Mouse (Mus musculus) forebrain, postnatal 0 days (tissue): ENCODE measurements around the gene Med13. TPM values are rescaled to one million over a fixed set of nuclear protein-coding genes. Genes with fewer than 3 reads are reported as not detected.

Source experiments
- ATAC-seq: fragments of 200-750 bp; cut with Nextera tagmentation; 2 replicates; pipeline ENCODE4 v1.8.0; 2017; ENCODE audit warnings: mild to moderate bottlenecking, moderate library complexity
- DNase-seq: peaks from one replicate; pipeline ENCODE4 v3.0.0-alpha.2; 2015
- H3K27ac ChIP-seq: fragments of 300-500 bp; sonication (generic); 2 replicates; pipeline ENCODE4 v1.5.1; 2014; ENCODE audit warnings: low read depth, mild to moderate bottlenecking, antibody characterized with exemption, low read length, moderate library complexity, mixed read lengths
- H3K27me3 ChIP-seq: fragments of 300-500 bp; sonication (generic); 2 replicates; pipeline ENCODE4 v1.6.1; 2014; ENCODE audit warnings: mild to moderate bottlenecking, low read length, mixed read lengths; ENCODE audit not compliant: insufficient read depth
- H3K36me3 ChIP-seq: fragments of 300-500 bp; sonication (generic); 2 replicates; pipeline ENCODE4 v1.6.1; 2014; ENCODE audit warnings: mild to moderate bottlenecking, moderate library complexity; ENCODE audit not compliant: insufficient read depth
- H3K4me1 ChIP-seq: fragments of 300-500 bp; sonication (generic); 2 replicates; pipeline ENCODE4 v1.6.1; 2014; ENCODE audit warnings: antibody characterized with exemption; ENCODE audit not compliant: insufficient read depth
- H3K4me2 ChIP-seq: fragments of 300-500 bp; sonication (generic); 2 replicates; pipeline ENCODE4 v1.6.1; 2014; ENCODE audit warnings: low read depth, mild to moderate bottlenecking, moderate library complexity
- H3K4me3 ChIP-seq: fragments of 300-500 bp; sonication (generic); 2 replicates; pipeline ENCODE4 v1.5.1; 2014; ENCODE audit warnings: low read depth, low read length, mixed read lengths
- H3K9ac ChIP-seq: fragments of 300-500 bp; sonication (generic); 2 replicates; pipeline ENCODE4 v1.6.1; 2014; ENCODE audit warnings: mild to moderate bottlenecking
- H3K9me3 ChIP-seq: fragments of 300-500 bp; sonication (generic); 2 replicates; pipeline ENCODE4 v1.6.1; 2016; ENCODE audit warnings: low read length
- CTCF ChIP-seq: sonication (generic); IDR thresholded peaks from 2 replicates; pipeline ENCODE4 v1.5.1; 2016; ENCODE audit warnings: antibody characterized with exemption, control low read depth, low read depth
- WGBS: fragments of 180-500 bp; shearing (Covaris S2); extraction: QIAGEN DNeasy Blood & Tissue Kit; methylation state at CpG from one replicate; pipeline ENCODE4 v1.1.7; 2014; 5-methylcytosine and 5-hydroxymethylcytosine counted together
- polyA plus RNA-seq: library from polyadenylated mRNA; unstranded; fragments of >200 nt; fragmentation: Nextera tagmentation; extraction: Ambion mirVana; gene quantifications from 2 replicates; pipeline ENCODE4 v1.2.1, GENCODE M21; 2015
- total RNA-seq: library from RNA; depleted of rRNA; stranded (reverse); fragments of >200 nt; gene quantifications from 2 replicates; pipeline ENCODE4 v1.2.3, GENCODE M21; 2014; rRNA removed

Gene Med13
- total RNA-seq (54.0 and 57.0 TPM in 2 replicates), polyA plus RNA-seq (3.8 and 5.5 TPM in 2 replicates)

DNA sequence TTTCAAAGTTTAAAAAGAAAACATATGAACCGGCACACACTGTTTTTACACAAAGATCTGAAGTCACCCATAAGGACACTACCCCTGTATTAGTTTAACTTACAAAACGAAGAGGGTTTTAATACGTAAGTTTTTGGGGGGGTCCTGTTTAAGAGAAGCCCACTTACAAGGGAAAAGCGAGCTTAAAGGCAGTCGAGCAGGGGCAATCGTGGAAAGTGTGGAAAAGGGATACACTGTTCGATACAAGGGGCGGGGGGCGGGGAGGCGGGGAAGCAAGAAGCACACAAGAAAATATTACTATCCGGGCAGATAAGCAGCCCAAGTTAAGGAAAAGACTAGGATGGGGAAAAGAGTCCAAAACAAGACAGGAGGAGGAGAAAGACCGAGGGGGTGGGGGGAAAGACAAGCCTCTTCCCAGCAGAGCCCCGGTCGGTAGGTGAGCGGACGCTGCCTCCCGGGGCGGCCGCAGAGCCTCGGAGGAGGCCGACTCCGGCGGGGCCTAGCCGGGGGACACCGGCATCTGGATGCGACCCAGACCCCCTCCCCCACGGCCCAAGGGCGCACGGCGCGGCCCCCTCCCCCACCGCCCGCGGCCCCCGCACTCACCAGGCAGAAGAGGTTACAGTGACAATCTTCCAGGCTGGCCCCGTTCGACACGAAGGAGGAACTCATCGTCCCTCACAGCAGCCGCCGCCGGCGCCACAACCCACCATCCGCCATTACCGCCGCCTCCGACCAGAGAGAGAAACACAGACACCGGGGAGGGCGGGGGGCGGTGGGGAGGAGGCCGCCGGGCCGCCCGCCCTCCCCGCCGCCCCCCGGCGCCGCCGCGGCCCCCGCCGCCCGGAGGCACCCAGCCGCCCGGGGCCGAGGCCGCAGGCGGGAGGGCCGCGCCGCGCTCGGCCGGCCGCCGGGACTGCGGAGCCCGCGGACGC is at the start of gene Med13:
TSS of gene Med13 (minus strand) at position 749 of the 935 bp plus-strand sequence.
- Histone ChIP-seq H3K9me3 (no peaks in the 10 kb centered on the region), H3K4me2 (peak within 1 kb of the TSS; percentile 59), H3K27me3 (no peaks in the 10 kb centered on the region), H3K27ac (peak within 1 kb of the TSS; percentile 95), H3K4me3 (peak within 1 kb of the TSS; percentile 98), H3K9ac (peak within 1 kb of the TSS; percentile 99), H3K4me1 (peaks cover 16% of the 10 kb centered on the region; the same call in 1 of the 2 replicates), H3K36me3 (no peaks in the 10 kb centered on the region)
- WGBS = 2% methylated on average over 70 of the region's 81 CpGs
- 0 out of 2 replicates have a peak, but pooled peaks have one; percentile 17 for TF ChIP-seq CTCF
- DNase-seq (peak; percentile 47), ATAC-seq (peak; percentile 36)

DNA sequence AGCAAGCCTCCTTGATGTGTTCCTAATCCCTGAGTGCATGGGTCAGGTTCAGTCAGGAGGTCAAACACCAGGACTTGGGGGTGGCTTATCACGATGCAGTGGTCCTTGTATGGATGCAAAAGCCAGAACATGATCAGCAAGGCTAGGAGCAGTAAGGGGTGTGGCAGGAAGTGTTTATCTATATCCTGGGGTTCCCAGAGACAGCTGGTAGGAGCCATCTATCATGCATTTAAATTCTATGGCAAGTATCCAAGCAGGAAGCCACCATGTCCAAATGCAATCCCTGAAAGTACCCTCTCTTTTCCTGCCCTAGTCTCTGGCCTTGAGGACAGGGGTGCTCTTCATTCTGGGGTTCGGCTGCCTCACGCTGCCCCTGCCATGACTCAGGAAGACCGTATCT is 47.2 kb upstream of the Med13 start:
- 92% methylated on average over 4 of the region's 4 CpGs for WGBS
- Histone ChIP-seq H3K27me3 (no peaks in the 10 kb centered on the region), H3K36me3 (no peaks in the 10 kb centered on the region), H3K4me2 (no peak overlapping the region), H3K4me1 (no peaks in the 10 kb centered on the region), H3K4me3 (no peak overlapping the region), H3K9ac (no peak overlapping the region), H3K9me3 (no peaks in the 10 kb centered on the region), H3K27ac (no peak overlapping the region)
- no peak for TF ChIP-seq CTCF
- DNase-seq = no peak
- ATAC-seq = no peak

GRCm38 (mm10) chr11:86403845-86404244 is 46.4 kb upstream of the Med13 start:
- DNase-seq (no peak), ATAC-seq (no peak)
- no peak for TF ChIP-seq CTCF
- Histone ChIP-seq H3K36me3 (no peaks in the 10 kb centered on the region), H3K9ac (no peak overlapping the region), H3K4me2 (no peak overlapping the region), H3K4me1 (no peaks in the 10 kb centered on the region), H3K27me3 (no peaks in the 10 kb centered on the region), H3K9me3 (no peaks in the 10 kb centered on the region), H3K4me3 (no peak overlapping the region), H3K27ac (no peak overlapping the region)
- 73% methylated on average over 2 of the region's 2 CpGs for WGBS

GRCm38 (mm10) chr11:86399241-86400107 is 42.1 kb upstream of the Med13 start:
- no peaks in the 10 kb centered on the region for H3K36me3 ChIP-seq
- H3K4me1 ChIP-seq = no peaks in the 10 kb centered on the region
- no peak overlapping the region for H3K4me2 ChIP-seq
- H3K27ac ChIP-seq = no peak overlapping the region
- ATAC-seq (no peak), DNase-seq (no peak)
- no peak overlapping the region for H3K9ac ChIP-seq
- TF ChIP-seq CTCF = no peak
- H3K4me3 ChIP-seq = no peak overlapping the region
- WGBS = 89% methylated on average over 9 of the region's 9 CpGs
- no peaks in the 10 kb centered on the region for H3K9me3 ChIP-seq
- no peaks in the 10 kb centered on the region for H3K27me3 ChIP-seq

DNA sequence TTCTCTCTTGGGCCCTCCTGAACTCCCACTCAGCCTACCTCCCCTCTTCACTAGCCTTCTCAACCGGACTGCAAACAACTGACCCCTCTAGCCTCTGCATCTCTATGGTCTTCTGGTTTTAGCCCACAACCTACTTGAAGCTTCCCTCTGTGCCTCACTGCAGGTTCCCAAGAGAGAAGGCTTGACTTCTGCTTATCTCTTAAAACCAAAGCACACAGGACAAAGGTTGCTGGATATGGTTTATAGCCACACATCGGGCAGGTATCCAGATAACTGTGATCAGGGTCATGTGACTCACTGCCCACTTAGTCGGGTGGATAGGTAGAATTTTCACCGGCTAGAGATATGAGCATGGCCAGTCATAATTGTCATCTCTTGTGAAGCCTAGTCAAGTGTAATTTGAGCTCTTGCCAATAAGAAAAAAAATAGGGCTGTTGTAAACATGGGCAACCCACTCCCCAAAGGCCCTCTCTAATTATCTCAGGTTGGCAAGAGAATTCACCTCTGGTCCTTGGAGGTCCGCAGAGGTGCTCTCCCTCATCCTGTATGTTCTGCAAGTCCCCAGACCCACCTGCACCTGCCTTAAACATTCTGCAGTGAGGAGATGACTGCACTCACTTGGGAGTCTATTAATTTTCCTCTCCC is 39.7 kb upstream of the Med13 start:
- 88% methylated on average over 5 of the region's 5 CpGs for WGBS
- Histone ChIP-seq H3K36me3 (no peaks in the 10 kb centered on the region), H3K27me3 (no peaks in the 10 kb centered on the region), H3K9ac (no peak overlapping the region), H3K27ac (no peak overlapping the region), H3K4me3 (no peak overlapping the region), H3K4me1 (no peaks in the 10 kb centered on the region), H3K9me3 (no peaks in the 10 kb centered on the region), H3K4me2 (no peak overlapping the region)
- no peak for TF ChIP-seq CTCF
- ATAC-seq = no peak
- DNase-seq = no peak

DNA sequence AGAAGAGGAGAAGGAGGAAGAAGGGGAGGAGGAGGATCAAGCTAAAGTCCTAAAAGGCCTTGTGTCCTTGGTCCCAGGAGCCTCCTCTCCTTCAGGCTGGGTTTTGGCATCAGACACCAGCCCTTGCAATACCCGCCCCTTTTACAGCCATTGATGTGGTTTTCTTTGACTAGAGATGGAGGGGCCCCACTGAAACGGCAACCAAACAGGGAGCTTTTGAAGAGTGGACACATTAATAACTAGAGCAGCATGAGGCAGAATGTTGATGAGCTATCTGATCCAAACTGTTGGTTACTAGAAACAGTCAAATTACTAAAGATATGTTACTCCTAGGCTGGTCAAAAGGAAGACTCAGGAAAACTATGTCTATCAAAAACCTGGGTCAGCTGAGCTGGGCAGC is 39.1 kb upstream of the Med13 start:
- TF ChIP-seq CTCF = no peak
- no peak overlapping the region for H3K4me2 ChIP-seq
- DNase-seq (no peak), ATAC-seq (no peak)
- H3K36me3 ChIP-seq = no peaks in the 10 kb centered on the region
- no peaks in the 10 kb centered on the region for H3K27me3 ChIP-seq
- no peaks in the 10 kb centered on the region for H3K4me1 ChIP-seq
- no peak overlapping the region for H3K4me3 ChIP-seq
- no peak overlapping the region for H3K27ac ChIP-seq
- H3K9me3 ChIP-seq = no peaks in the 10 kb centered on the region
- H3K9ac ChIP-seq = no peak overlapping the region
- 20% methylated on average over 2 of the region's 2 CpGs for WGBS
